Mouse (Mus musculus): ENCODE measurements around the gene S1pr4. TPM values are rescaled to one million over a fixed set of nuclear protein-coding genes. Genes with fewer than 3 reads are reported as not detected.

The S1pr4 gene
- polyA plus RNA-seq, 1 experiment from 2014 or later, result 2.8 TPM

DNA sequence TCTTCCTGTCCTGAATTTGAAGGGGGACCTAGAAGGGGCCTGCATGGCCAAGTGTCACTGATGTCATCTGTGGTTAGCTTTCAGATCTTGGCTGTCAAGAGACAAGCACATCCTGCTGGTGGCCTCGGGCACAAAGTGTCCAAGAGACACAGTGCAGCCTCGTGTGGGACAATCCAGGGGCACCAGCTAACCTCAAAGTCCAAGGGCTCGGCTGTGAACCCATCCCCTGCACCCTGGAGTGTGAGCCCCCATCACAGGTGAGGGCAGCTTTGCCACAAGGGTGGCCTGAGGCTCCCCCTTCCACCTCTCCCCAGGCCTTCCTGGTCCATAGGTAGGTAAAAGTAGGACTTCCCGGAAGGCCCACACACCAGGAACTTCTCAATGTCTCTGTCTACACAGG is 36.4 kb downstream of the S1pr4 start:
- Histone ChIP-seq H3K9ac (ENCODE audit: low read length) (no peak overlapping the region), H3K4me3 (ENCODE audit: low read length) (no peak overlapping the region; the same call in 1 of the 2 replicates), H3K4me2 (ENCODE audit: low read depth, low read length) (no peak overlapping the region), H3K4me1 (replicated peaks; ENCODE audit: control insufficient read depth, insufficient read depth, low read length) (peaks cover 11% of the 10 kb centered on the region; the same call in 1 of the 2 replicates), H3K9me3 (ENCODE audit: control insufficient read depth, low read length) (no peaks in the 10 kb centered on the region), H3K27me3 (ENCODE audit: control insufficient read depth, insufficient read depth, low read depth, low read length) (peaks cover 62% of the 10 kb centered on the region), H3K36me3 (ENCODE audit: control insufficient read depth, insufficient read depth, low read length) (no peaks in the 10 kb centered on the region), H3K27ac (ENCODE audit: low read length) (no peak overlapping the region)
- no peak for ATAC-seq (ENCODE audit: low read depth)
- WGBS, result 45% methylated on average over 4 of the region's 4 CpGs

GRCm38 (mm10) chr10:81462917-81463316 is 37.0 kb downstream of the S1pr4 start:
- peaks cover 11% of the 10 kb centered on the region; the same call in 1 of the 2 replicates for H3K4me1 ChIP-seq (replicated peaks; ENCODE audit: control insufficient read depth, insufficient read depth, low read length)
- no peaks in the 10 kb centered on the region for H3K36me3 ChIP-seq (ENCODE audit: control insufficient read depth, insufficient read depth, low read length)
- no peak overlapping the region for H3K4me3 ChIP-seq (ENCODE audit: low read length)
- no peak overlapping the region for H3K27ac ChIP-seq (ENCODE audit: low read length)
- peaks cover 66% of the 10 kb centered on the region for H3K27me3 ChIP-seq (ENCODE audit: control insufficient read depth, insufficient read depth, low read depth, low read length)
- H3K4me2 ChIP-seq (ENCODE audit: low read depth, low read length), result no peak overlapping the region
- no peak for ATAC-seq (ENCODE audit: low read depth)
- H3K9ac ChIP-seq (ENCODE audit: low read length), result no peak overlapping the region
- WGBS, result 69% methylated on average over 7 of the region's 7 CpGs
- no peaks in the 10 kb centered on the region for H3K9me3 ChIP-seq (ENCODE audit: control insufficient read depth, low read length)

GRCm38 (mm10) chr10:81462415-81462804 is 37.5 kb downstream of the S1pr4 start:
- peaks cover 71% of the 10 kb centered on the region for H3K27me3 ChIP-seq (ENCODE audit: control insufficient read depth, insufficient read depth, low read depth, low read length)
- H3K4me1 ChIP-seq (replicated peaks; ENCODE audit: control insufficient read depth, insufficient read depth, low read length), result peaks cover 11% of the 10 kb centered on the region; the same call in 1 of the 2 replicates
- no peaks in the 10 kb centered on the region for H3K9me3 ChIP-seq (ENCODE audit: control insufficient read depth, low read length)
- no peak overlapping the region for H3K9ac ChIP-seq (ENCODE audit: low read length)
- 34% methylated on average over 7 of the region's 7 CpGs for WGBS
- no peak for ATAC-seq (ENCODE audit: low read depth)
- no peak overlapping the region for H3K27ac ChIP-seq (ENCODE audit: low read length)
- no peak overlapping the region for H3K4me2 ChIP-seq (ENCODE audit: low read depth, low read length)
- no peaks in the 10 kb centered on the region for H3K36me3 ChIP-seq (ENCODE audit: control insufficient read depth, insufficient read depth, low read length)
- H3K4me3 ChIP-seq (ENCODE audit: low read length), result no peak overlapping the region

DNA sequence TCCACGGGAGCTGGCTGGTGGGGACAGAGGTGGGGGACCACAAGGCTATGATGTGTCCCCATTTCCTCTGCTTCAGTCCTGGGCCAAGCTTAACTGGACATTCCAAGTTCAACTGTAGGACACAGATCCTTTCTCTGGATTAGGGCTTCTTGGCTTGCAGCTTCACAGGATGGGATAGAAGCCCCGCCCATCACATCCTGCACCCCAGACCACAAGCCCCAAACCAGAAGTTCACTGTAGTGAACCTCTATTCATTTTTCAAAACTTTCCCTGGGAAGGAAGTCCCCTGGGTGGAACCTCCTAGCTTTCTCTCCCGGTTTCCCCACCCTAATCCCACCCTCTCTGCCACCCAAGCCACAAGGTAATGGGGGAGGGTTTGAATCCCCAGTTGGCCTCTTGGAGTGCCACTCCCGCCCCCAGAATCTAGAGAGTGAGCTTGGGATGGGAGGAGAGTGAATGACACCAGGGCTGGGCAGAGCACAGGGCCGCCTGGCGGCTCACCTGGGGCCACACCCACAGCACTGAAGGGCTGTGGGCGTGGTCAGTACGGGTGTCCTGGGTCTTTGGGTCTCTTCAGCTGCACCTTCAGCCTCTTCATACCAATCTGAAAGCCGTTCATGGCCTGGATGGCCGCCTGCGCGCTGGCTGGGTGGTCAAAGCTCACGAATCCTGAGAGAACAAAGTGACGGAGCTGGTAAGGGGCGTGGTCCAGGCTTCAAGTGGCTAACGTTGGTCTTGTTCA is 38.1 kb downstream of the S1pr4 start:
- Histone ChIP-seq H3K4me3 (ENCODE audit: low read length) (0 out of 2 replicates have a peak overlapping the region, but pooled peaks have one; percentile 8), H3K27ac (ENCODE audit: low read length) (no peak overlapping the region), H3K4me1 (replicated peaks; ENCODE audit: control insufficient read depth, insufficient read depth, low read length) (peaks cover 11% of the 10 kb centered on the region; the same call in 1 of the 2 replicates), H3K4me2 (ENCODE audit: low read depth, low read length) (peak overlapping the region; percentile 32), H3K9me3 (ENCODE audit: control insufficient read depth, low read length) (no peaks in the 10 kb centered on the region), H3K9ac (ENCODE audit: low read length) (no peak overlapping the region), H3K36me3 (ENCODE audit: control insufficient read depth, insufficient read depth, low read length) (no peaks in the 10 kb centered on the region), H3K27me3 (ENCODE audit: control insufficient read depth, insufficient read depth, low read depth, low read length) (peaks cover 76% of the 10 kb centered on the region)
- 4% methylated on average over 16 of the region's 16 CpGs for WGBS
- ATAC-seq (ENCODE audit: low read depth), result no peak

DNA sequence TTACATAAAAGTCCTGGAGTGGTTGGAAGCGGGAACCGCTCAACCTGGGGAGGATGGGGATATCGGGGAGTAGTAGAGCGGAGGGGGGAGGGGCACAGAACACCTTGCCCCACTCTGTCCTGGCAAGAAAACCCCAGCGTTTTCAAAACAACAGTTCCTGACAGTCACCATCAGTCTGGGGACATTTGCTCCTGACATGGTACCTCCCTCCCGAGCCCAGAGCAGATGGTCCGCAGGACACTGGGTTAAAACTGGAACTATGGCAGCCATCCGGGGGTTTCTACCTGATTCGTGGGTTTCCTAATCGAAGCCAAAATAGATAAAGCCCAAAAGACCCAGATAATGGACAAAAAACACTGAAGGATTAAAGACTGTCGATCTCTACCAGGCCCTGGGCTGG is 39.0 kb downstream of the S1pr4 start:
- H3K4me3 ChIP-seq (ENCODE audit: low read length), result no peak overlapping the region
- H3K36me3 ChIP-seq (ENCODE audit: control insufficient read depth, insufficient read depth, low read length), result no peaks in the 10 kb centered on the region
- no peak overlapping the region for H3K4me2 ChIP-seq (ENCODE audit: low read depth, low read length)
- WGBS, result 38% methylated on average over 11 of the region's 11 CpGs
- peaks cover 11% of the 10 kb centered on the region; the same call in 1 of the 2 replicates for H3K4me1 ChIP-seq (replicated peaks; ENCODE audit: control insufficient read depth, insufficient read depth, low read length)
- no peak overlapping the region for H3K27ac ChIP-seq (ENCODE audit: low read length)
- no peak overlapping the region for H3K9ac ChIP-seq (ENCODE audit: low read length)
- H3K9me3 ChIP-seq (ENCODE audit: control insufficient read depth, low read length), result no peaks in the 10 kb centered on the region
- H3K27me3 ChIP-seq (ENCODE audit: control insufficient read depth, insufficient read depth, low read depth, low read length), result peaks cover 83% of the 10 kb centered on the region
- no peak for ATAC-seq (ENCODE audit: low read depth)

- Histone ChIP-seq H3K9ac (ENCODE audit: low read length) (no peak overlapping the region), H3K4me3 (ENCODE audit: low read length) (no peak overlapping the region), H3K36me3 (ENCODE audit: control insufficient read depth, insufficient read depth, low read length) (no peaks in the 10 kb centered on the region), H3K27me3 (ENCODE audit: control insufficient read depth, insufficient read depth, low read depth, low read length) (peaks cover 88% of the 10 kb centered on the region), H3K27ac (ENCODE audit: low read length) (no peak overlapping the region), H3K4me2 (ENCODE audit: low read depth, low read length) (no peak overlapping the region), H3K9me3 (ENCODE audit: control insufficient read depth, low read length) (no peaks in the 10 kb centered on the region), H3K4me1 (replicated peaks; ENCODE audit: control insufficient read depth, insufficient read depth, low read length) (peaks cover 11% of the 10 kb centered on the region; the same call in 1 of the 2 replicates)
- 19% methylated on average over 20 of the region's 20 CpGs for WGBS
- no peak for ATAC-seq (ENCODE audit: low read depth)
Observed at GRCm38 (mm10) chr10:81460471-81460870, 39.5 kb downstream of the S1pr4 start.

- no peak overlapping the region for H3K4me2 ChIP-seq (ENCODE audit: low read depth, low read length)
- peaks cover 11% of the 10 kb centered on the region; the same call in 1 of the 2 replicates for H3K4me1 ChIP-seq (replicated peaks; ENCODE audit: control insufficient read depth, insufficient read depth, low read length)
- no peak for ATAC-seq (ENCODE audit: low read depth)
- H3K4me3 ChIP-seq (ENCODE audit: low read length), result no peak overlapping the region
- no peak overlapping the region for H3K27ac ChIP-seq (ENCODE audit: low read length)
- WGBS, result 61% methylated on average over 21 of the region's 21 CpGs
- H3K36me3 ChIP-seq (ENCODE audit: control insufficient read depth, insufficient read depth, low read length), result no peaks in the 10 kb centered on the region
- peaks cover 89% of the 10 kb centered on the region for H3K27me3 ChIP-seq (ENCODE audit: control insufficient read depth, insufficient read depth, low read depth, low read length)
- no peaks in the 10 kb centered on the region for H3K9me3 ChIP-seq (ENCODE audit: control insufficient read depth, low read length)
- no peak overlapping the region for H3K9ac ChIP-seq (ENCODE audit: low read length)
Observed at GRCm38 (mm10) chr10:81459399-81459798, 40.5 kb downstream of the S1pr4 start.

- no peaks in the 10 kb centered on the region for H3K9me3 ChIP-seq (ENCODE audit: control insufficient read depth, low read length)
- no peak overlapping the region for H3K27ac ChIP-seq (ENCODE audit: low read length)
- H3K9ac ChIP-seq (ENCODE audit: low read length), result no peak overlapping the region
- no peak overlapping the region for H3K4me2 ChIP-seq (ENCODE audit: low read depth, low read length)
- no peak for ATAC-seq (ENCODE audit: low read depth)
- peaks cover 8% of the 10 kb centered on the region; the same call in 1 of the 2 replicates for H3K4me1 ChIP-seq (replicated peaks; ENCODE audit: control insufficient read depth, insufficient read depth, low read length)
- no peak overlapping the region for H3K4me3 ChIP-seq (ENCODE audit: low read length)
- H3K27me3 ChIP-seq (ENCODE audit: control insufficient read depth, insufficient read depth, low read depth, low read length), result peaks cover 88% of the 10 kb centered on the region
- WGBS, result 80% methylated on average over 6 of the region's 6 CpGs
- no peaks in the 10 kb centered on the region for H3K36me3 ChIP-seq (ENCODE audit: control insufficient read depth, insufficient read depth, low read length)
Observed at GRCm38 (mm10) chr10:81458267-81458666, 41.7 kb downstream of the S1pr4 start.

DNA sequence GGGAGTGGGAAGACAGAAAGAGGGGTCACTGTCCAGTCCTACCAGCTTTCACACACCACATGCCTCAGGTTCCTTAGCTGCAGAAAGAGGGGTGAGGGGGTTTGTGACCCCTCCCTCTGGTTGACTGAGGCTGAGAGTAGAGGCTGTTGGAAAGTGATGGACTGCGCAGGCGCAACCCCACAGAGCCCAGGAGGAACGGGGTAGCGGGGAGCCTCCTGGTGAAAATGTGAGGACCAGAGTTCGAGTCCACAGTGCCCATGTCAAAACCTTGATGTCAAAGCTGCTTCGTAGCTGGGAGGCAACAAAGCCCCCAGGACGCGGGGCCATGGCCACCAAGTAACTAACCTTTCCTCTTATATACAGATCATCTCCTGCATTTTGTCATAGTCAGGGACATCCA is 42.3 kb downstream of the S1pr4 start:
- WGBS, result 82% methylated on average over 8 of the region's 8 CpGs

More for the DNA sequence above, 42.3 kb downstream of the S1pr4 start:
- Histone ChIP-seq H3K27me3 (ENCODE audit: control insufficient read depth, insufficient read depth, low read depth, low read length) (peaks cover 88% of the 10 kb centered on the region), H3K27ac (ENCODE audit: low read length) (no peak overlapping the region), H3K4me2 (ENCODE audit: low read depth, low read length) (no peak overlapping the region), H3K9ac (ENCODE audit: low read length) (no peak overlapping the region), H3K4me1 (replicated peaks; ENCODE audit: control insufficient read depth, insufficient read depth, low read length) (peaks cover 8% of the 10 kb centered on the region), H3K36me3 (ENCODE audit: control insufficient read depth, insufficient read depth, low read length) (no peaks in the 10 kb centered on the region), H3K4me3 (ENCODE audit: low read length) (no peak overlapping the region), H3K9me3 (ENCODE audit: control insufficient read depth, low read length) (no peaks in the 10 kb centered on the region)
- ATAC-seq (ENCODE audit: low read depth), result no peak
